Mouse (Mus musculus): ENCODE measurements around the gene Dnah17.

GRCm38 (mm10) chr11:118133752-118134169 is 3.3 kb upstream of the Dnah17 start:
- TF ChIP-seq POLR2A (IDR thresholded peaks at IDR 0.05; ENCODE audit: insufficient read length, low read depth) (no peak), MYOD1 (IDR thresholded peaks at IDR 0.05; ENCODE audit: control insufficient read depth in 1 of 3, insufficient read length in 2 of 3, low read depth in 2 of 3) (peak in 1 of 3 experiments; percentile 37), REST (IDR thresholded peaks at IDR 0.05; ENCODE audit: insufficient read depth, insufficient read length) (no peak), USF1 (IDR thresholded peaks at IDR 0.05; ENCODE audit: low read depth) (no peak), TCF12 (IDR thresholded peaks at IDR 0.05; ENCODE audit: insufficient read depth, poor library complexity, severe bottlenecking) (no peak), E2F4 (IDR thresholded peaks at IDR 0.05; ENCODE audit: insufficient read depth) (no peak), POLR2AphosphoS2 (IDR thresholded peaks at IDR 0.05; ENCODE audit: insufficient read length, low read depth) (no peak), MAX (IDR thresholded peaks at IDR 0.05; ENCODE audit: low read depth) (no peak)
